Mouse (Mus musculus) ovary, postnatal 14 days (tissue): Measurements from ENCODE around the gene Rexo5.

Experiments
- DNase-seq: peaks from one replicate; pipeline ENCODE4 v3.0.0; 2022; ENCODE audit warnings: low spot score

Rexo5 gene

GRCm38 (mm10) chr7:119793586-119794250 lies at the start of gene Rexo5, which contains the start of gene Eri2:
Gene Rexo5, plus strand, starts transcription at chr7:119794006.
Gene Eri2, minus strand, starts transcription at chr7:119794058.
- DNase-seq, result peak; percentile 83

DNA sequence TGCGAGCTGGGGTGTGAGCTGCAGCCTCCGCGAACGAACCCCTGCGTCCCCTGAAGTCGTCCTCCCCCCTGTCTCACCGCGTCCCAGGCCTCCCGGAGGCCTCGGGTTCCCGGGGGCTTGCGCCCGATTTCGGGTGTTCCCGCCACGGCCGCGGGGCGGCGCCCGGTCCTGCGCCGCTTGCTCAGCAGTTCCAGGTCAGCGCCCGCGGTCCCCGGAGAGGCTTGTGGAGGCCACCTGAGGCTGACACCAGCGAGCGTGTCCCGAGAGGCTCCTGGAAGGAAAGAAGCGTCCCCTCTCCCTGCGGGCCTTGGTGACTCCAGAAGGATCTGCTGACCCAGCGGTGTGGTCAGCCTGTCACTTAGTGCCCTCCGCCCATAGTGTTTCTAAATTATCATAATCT lies 49.5 kb upstream of the Rexo5 start:
- no peak for DNase-seq

DNA sequence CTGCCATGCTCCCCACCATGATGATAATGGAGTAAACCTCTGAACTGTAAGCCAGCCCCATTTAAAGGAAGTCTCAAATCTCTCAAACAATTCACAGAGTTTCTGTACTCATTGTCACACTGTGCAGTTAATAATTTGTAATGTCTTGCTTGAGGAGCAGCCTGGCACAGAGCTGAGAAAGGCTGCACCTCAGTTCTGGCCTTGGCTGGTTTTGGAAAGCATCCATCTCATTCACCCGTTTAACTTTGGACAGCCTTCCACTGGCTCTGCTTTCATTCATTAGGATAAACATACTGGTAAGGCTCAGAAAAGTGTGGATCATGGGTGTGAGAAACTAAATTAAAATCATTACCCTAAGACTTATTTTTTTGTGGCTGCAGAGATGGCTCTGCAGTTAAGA lies 47.9 kb upstream of the Rexo5 start:
- DNase-seq, result no peak

DNA sequence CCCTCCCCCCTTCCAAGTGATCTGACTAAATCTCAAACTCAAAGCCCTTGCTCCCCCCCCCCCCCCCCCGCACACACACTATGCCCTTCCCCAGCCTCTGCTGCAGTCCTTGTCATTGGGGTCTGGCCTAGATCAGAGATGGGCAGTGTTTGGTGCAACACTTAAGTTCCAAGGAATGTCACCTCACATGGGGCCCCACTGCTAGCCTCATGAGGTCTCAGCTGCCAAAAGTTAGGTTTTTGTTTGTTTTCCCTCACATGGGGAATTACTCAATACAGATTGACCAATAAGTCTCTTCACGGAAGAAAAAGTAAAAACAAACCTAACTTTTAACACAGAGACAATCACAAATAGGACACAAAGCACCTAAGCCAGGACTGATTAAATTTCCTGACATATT lies 45.0 kb upstream of the Rexo5 start:
- DNase-seq, result no peak

DNA sequence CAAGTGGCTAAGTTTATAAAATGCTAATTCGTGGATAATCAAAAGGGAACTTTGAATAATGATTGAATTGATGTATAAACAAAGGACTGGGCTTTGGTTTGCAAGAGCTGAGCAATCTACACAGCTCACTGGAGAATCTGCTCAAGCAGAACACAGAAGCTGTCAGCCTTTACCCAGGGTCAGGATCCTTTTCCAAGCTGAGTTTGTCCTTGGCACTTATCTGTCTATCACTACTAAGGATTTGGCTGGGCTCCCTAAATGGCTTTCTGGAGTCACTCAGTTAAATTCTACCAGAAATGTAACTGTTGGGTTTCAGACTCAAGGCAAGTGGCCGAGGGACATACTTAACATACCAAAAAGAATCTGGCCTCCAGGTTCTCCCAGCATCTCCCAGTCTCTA lies 43.9 kb upstream of the Rexo5 start:
- DNase-seq, result no peak

DNA sequence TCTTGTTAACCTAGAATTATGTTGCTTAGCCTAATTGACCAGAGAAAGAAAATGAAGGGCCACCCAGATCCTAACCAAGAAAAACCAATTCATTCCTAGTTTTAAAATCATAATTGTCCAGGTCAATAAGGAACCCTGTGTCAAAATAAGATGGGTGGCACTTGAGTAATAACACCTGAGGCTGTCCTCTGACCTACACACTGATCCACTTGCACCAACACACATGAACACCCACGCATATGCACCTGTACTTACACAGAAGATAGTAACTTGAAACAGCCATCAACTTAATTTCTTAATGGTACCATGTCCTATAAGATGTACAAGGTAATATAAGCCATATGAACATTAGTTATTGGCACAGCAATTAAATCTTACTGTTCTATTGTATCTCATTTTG lies 40.1 kb upstream of the Rexo5 start:
- DNase-seq, result no peak

- DNase-seq, result no peak
Measured at GRCm38 (mm10) chr7:119760527-119760951, 33.3 kb upstream of the Rexo5 start, which contains the start of gene Acsm3. Gene Acsm3, plus strand, starts transcription at chr7:119760923.

- DNase-seq, result no peak
Measured at GRCm38 (mm10) chr7:119762166-119762697, 31.6 kb upstream of the Rexo5 start.

DNA sequence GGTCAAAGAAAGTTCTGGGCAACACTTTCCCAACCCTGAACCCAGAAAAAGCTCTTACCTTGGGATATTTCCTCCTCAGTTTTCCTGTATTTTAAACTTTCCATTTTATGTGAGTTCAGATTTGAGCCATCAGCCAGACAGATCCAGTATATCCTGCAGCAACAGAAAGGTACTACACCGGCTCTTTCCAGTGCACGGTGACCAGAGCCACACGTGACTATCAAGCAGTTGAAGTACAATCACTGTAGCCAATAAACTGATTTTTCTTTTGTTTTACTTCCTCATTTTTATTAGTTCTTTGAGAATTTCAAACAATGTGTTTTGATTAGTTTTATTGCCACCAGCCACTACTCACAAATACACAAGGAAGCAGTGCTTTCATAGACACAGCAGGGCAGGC lies 29.4 kb upstream of the Rexo5 start:
- no peak for DNase-seq

DNA sequence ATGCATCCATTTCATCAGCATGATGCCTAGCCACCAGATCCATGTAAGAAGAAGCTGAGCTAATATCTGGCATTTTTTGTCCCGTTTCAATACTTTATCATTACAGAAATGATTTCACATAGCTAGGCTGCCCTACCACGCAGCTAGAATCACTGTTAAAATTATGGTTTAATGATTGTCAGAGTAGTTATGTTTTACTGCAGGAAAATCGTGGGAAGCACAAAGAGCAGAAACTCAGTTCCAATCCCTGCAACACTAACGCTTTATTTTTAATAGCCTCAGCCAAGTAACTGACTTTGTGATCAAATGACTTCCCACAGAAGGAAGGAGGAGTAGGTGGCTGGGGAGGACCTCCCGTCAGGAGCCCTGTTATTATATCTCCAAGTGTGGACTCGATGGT lies 26.8 kb upstream of the Rexo5 start:
- no peak for DNase-seq

DNA sequence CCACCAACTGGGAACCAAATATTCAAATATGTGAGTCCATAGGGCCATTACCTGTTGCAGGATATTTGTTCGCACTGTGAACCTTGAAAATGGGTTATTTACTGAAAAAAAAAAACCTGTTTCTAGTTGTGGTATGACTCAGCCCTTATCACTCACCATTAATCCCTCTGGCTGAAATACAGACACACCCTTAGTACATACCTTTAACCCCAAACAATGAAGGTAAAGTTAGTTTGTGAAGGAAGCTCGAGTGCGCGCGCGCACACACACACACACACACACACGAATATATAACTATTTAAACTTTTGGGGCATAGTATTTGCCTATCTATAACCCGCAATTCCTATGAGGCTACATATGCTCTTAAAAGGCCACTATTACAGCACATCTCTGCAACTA lies 23.9 kb upstream of the Rexo5 start:
- no peak for DNase-seq

DNA sequence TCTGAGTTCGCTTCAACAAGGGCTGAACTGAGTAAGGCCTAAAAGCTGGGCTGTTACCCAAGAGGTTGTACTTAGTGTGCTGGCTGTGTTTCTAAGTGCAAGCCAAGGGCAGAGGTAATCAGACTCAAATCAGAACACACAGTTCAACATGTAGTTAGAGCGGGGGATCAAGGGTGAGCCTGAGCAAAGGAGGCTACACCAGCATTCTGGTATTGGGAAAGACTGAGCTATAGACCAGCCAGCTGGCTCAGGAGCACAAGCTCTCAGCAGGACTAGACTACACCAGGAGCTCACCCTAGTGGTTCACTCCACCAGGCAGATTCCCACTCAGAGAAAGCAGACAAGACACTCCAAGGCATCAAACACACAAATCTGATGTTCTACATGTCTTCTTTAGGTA lies 10.4 kb upstream of the Rexo5 start:
- DNase-seq, result no peak

DNA sequence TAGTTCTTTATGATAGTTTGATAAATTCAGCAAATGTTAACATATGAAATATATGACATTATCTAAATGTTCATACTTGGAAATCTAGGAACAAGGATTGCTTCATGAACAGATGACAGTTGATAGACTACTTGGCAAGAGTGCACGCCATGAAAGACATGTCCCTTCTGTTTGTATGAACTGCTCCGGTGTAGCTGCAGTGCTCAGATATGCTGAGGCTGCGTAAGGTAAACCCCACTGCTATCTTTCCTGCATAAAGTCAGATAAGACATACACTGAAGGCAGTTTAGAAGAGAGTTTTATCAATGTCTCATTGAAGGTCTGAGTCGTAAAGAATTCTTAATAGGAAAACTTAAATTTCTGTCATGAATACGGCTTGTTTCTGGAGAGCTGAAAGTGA lies 8.9 kb upstream of the Rexo5 start:
- DNase-seq, result no peak

DNA sequence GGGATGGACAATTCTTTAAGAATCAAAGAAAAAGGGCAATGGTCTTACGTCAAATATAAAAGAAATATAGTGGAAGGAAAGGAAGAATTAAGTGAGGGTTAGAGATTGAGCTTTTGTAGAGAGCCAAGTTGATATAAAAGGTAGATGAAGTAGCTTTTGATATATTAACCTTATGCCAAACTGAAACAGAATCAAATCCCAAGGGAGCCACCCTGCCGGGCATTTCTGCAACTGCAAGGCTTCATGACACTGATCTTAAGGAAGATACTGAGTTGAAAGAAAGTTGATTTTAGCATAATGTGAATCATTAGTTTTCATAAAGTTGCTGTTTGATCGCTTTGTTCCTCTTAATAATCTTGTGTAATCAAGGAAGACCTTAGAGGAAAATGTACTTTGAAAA lies 4.8 kb upstream of the Rexo5 start:
- DNase-seq, result no peak

DNA sequence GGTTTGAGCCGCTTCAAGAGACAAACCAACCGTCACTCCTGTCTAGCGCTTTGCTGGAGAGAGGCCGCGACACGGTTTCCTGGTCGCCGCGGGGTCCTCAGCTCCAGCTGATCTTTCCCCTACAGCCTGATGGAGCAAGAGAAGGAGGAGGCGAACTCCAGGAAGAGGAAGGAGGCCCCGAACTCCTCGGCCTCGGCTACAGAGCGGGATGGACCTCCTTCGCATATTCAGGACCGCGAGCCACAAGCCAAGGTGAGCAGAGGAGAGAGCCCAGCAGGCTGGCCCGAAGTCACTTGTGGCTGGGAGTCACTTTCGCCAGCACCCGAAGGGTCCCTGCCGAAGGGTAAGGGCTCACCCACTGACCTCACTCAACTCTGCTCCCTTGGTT lies 439 bp downstream of the Rexo5 start:
- no peak for DNase-seq

DNA sequence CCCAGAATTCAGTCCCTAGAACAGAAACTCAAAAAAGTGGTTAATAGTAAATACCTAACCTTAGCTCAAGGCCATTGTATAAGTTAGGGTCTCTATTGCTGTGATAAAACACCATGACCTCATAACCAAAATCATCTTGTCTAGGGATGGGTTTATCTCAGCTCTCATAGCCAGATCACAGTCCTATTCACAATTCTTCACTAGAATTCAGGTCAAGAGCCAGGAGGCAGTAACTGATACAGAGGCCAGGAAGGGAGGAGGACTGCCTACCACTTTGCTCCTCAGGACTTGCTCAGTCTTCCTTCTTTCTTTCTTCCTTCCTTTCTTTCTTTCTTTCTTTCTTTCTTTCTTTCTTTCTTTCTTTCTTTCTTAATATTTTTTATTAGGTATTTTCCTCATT lies 1.5 kb downstream of the Rexo5 start:
- DNase-seq, result no peak

DNA sequence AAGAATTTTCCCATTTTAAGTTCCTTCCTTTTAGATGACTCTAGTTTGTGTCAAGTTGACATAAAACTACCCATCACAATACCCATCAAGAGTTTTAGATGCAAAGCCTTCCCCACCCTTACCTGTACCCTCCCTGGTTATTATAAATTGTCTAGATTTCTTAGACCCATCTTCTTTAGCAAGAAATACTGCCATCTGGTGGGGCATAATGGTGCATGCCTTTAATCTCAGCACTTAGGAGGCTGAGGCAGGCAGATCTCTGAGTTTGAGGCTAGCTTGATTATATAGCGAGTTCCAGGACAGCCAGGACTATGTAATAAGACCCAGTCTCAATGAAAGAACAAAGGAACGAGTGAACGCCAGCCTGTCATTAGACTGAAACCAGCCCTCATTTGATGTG lies 6.7 kb downstream of the Rexo5 start:
- no peak for DNase-seq

- DNase-seq, result no peak
Measured at GRCm38 (mm10) chr7:119800991-119801390, 7.2 kb downstream of the Rexo5 start.

- DNase-seq, result no peak
Measured at GRCm38 (mm10) chr7:119807396-119807795, 13.6 kb downstream of the Rexo5 start.

DNA sequence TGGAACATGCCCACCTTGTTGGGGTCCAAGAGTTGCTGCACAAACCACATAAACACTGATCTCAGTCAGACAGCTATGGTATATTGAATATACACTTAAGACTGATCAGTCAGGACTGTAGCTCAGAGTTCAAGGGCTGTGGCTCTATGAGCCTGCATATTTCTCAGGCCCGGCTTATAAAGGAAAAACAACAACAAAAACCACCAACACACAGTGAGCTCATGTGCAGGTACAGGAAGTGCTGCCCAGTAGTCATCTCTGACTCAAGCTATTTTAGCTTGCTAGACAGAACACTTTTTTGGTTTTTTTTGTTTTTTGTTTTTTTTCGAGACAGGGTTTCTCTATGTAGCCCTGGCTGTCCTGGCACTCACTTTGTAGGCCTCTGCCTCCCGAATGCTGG lies 14.9 kb downstream of the Rexo5 start:
- no peak for DNase-seq

DNA sequence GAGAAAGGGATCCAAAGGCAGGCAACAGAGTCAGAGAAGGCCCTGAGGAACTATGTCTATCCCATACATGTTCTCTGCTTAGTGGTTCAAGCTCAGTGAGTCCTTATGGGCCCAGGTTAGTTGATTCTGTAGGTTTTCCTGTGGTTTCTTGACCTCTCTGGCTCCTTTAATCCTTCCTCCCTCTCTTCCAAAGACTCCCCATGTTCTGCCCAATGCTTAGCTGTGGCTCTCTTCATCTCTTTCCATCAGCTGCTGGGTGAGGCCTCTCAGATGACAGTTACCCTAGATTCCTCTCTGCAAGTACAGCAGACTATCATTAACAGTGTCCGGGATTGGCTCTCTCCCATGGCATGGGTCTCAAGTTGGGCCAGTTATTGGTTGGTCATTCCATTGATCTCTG lies 41.6 kb downstream of the Rexo5 start:
- DNase-seq, result no peak

- DNase-seq, result no peak
Measured at GRCm38 (mm10) chr7:119835996-119836777, 42.4 kb downstream of the Rexo5 start.

GRCm38 (mm10) chr7:119841820-119842449 lies 48.1 kb downstream of the Rexo5 start:
- no peak for DNase-seq
